Mouse (Mus musculus) erythroblast, embryonic 14.5 days (primary cell): Measurements from ENCODE around the gene Tbc1d25.

Source experiments
- GATA1 ChIP-seq: IDR thresholded peaks from 2 replicates; pipeline ENCODE4 v1.6.1; 2012; ENCODE audit warnings: low read length, inconsistent platforms, mixed read lengths
- TAL1 ChIP-seq: IDR thresholded peaks from 3 replicates; pipeline ENCODE4 v1.6.1; 2012; ENCODE audit warnings: low read length, inconsistent platforms, mixed read lengths

- TF ChIP-seq GATA1 (no peak), TAL1 (no peak)
Measured at GRCm38 (mm10) chrX:8192640-8193418, 16.8 kb upstream of the Tbc1d25 start.
